Mouse (Mus musculus) CH12.LX (cell line): ENCODE results near the gene Tmem108. TPM values are rescaled to one million over a fixed set of nuclear protein-coding genes. Genes with fewer than 3 reads are reported as not detected.
A peak's percentile ranks its signal among the peaks of the same experiment; 100 is the strongest.

Experiments used
- DNase-seq: peaks from one replicate; pipeline ENCODE4 v3.0.0-alpha.2; 2013; ENCODE audit errors: extremely low read depth
- H3K27ac ChIP-seq: 2 replicates; pipeline ENCODE4 v1.5.1; 2012; ENCODE audit warnings: low read depth, mild to moderate bottlenecking, control low read depth, moderate library complexity; ENCODE audit not compliant: insufficient read depth
- H3K27me3 ChIP-seq: replicated peaks from 2 replicates; pipeline ENCODE3; 2012; ENCODE audit warnings: inconsistent platforms
- H3K36me3 ChIP-seq, 2 experiments: replicated peaks in 1 of 2; 2 replicates each; pipeline versions ENCODE3 to v1.6.1; 2012; ENCODE audit warnings: inconsistent platforms in 1 of 2, low read length in 1 of 2, mild to moderate bottlenecking in 1 of 2, mixed read lengths in 1 of 2, moderate library complexity in 1 of 2; ENCODE audit not compliant: control insufficient read depth in 1 of 2, insufficient read depth in 1 of 2
- H3K4me1 ChIP-seq, 2 experiments: 2 replicates each; pipeline ENCODE4 v1.6.1; 2012; ENCODE audit warnings: inconsistent platforms in 1 of 2, moderate library complexity in 1 of 2; ENCODE audit not compliant: insufficient read depth in 2 of 2, control insufficient read depth in 1 of 2
- H3K4me2 ChIP-seq: 2 replicates; pipeline ENCODE4 v1.6.1; 2012; ENCODE audit warnings: low read depth, mild to moderate bottlenecking, control low read depth; ENCODE audit not compliant: poor library complexity, insufficient read depth, severe bottlenecking
- H3K4me3 ChIP-seq, 3 experiments: fragments of 150-350 bp in 1 of 3; sonication (generic) in 1 of 3; replicated peaks in 1 of 3; 2 replicates each; pipeline versions ENCODE3 to v1.5.1; 2011 to 2012; ENCODE audit warnings: low read depth in 2 of 3, low read length in 2 of 3, mild to moderate bottlenecking in 2 of 3, moderate library complexity in 2 of 3, control low read depth in 1 of 3, improper control_type of control experiment in 1 of 3, inconsistent platforms in 1 of 3, mixed read lengths in 1 of 3; ENCODE audit not compliant: poor library complexity in 1 of 3
- H3K79me2 ChIP-seq: replicated peaks from 2 replicates; pipeline ENCODE4 v1.6.1; 2012; ENCODE audit warnings: mild to moderate bottlenecking, moderate library complexity; ENCODE audit not compliant: control insufficient read depth, poor library complexity, insufficient read depth, severe bottlenecking; ENCODE audit errors: extremely low read depth
- H3K9ac ChIP-seq: 2 replicates; pipeline ENCODE4 v1.6.1; 2012; ENCODE audit warnings: low read depth, mild to moderate bottlenecking, control low read depth, moderate library complexity; ENCODE audit not compliant: insufficient read depth
- H3K9me3 ChIP-seq: replicated peaks from 2 replicates; pipeline ENCODE3; 2012; ENCODE audit warnings: low read length, inconsistent platforms, mixed read lengths
- BHLHE40 ChIP-seq: IDR thresholded peaks from 2 replicates; pipeline ENCODE4 v1.6.1; 2011; ENCODE audit warnings: mild to moderate bottlenecking, low read depth, low read length, improper control_type of control experiment
- CHD1 ChIP-seq: IDR thresholded peaks from 2 replicates; pipeline ENCODE4 v1.6.1; 2012; ENCODE audit warnings: low read depth, low read length, improper control_type of control experiment, inconsistent platforms
- CHD2 ChIP-seq: IDR thresholded peaks from 2 replicates; pipeline ENCODE4 v1.6.1; 2011; ENCODE audit warnings: low read length, improper control_type of control experiment
- E2F4 ChIP-seq: IDR thresholded peaks from 2 replicates; pipeline ENCODE4 v1.6.1; 2011; ENCODE audit warnings: low read depth, low read length, improper control_type of control experiment; ENCODE audit not compliant: insufficient replicate concordance
- ETS1 ChIP-seq: conservative IDR thresholded peaks from 2 replicates; pipeline ENCODE4 v1.6.1; 2012; ENCODE audit warnings: low read depth, mild to moderate bottlenecking, inconsistent platforms, low read length, improper control_type of control experiment, moderate library complexity
- GABPA ChIP-seq: IDR thresholded peaks from 2 replicates; pipeline ENCODE4 v1.6.1; 2012; ENCODE audit warnings: low read depth, low read length, improper control_type of control experiment, inconsistent platforms; ENCODE audit not compliant: insufficient replicate concordance
- MAX ChIP-seq: IDR thresholded peaks from 2 replicates; pipeline ENCODE4 v1.6.1; 2011; ENCODE audit warnings: low read length, improper control_type of control experiment
- MAZ ChIP-seq: IDR thresholded peaks from 2 replicates; pipeline ENCODE4 v1.6.1; 2012; ENCODE audit warnings: low read depth, mild to moderate bottlenecking, inconsistent platforms, low read length, improper control_type of control experiment, moderate library complexity
- NELFE ChIP-seq: IDR thresholded peaks from 2 replicates; pipeline ENCODE4 v1.6.1; 2011; ENCODE audit warnings: low read depth, low read length, improper control_type of control experiment
- PAX5 ChIP-seq: IDR thresholded peaks from 2 replicates; pipeline ENCODE4 v1.6.1; 2012; ENCODE audit warnings: low read length, inconsistent platforms, mixed read lengths
- POLR2AphosphoS2 ChIP-seq: IDR thresholded peaks from 2 replicates; pipeline ENCODE4 v1.6.1; 2011; ENCODE audit warnings: low read depth, low read length, improper control_type of control experiment
- RAD21 ChIP-seq: IDR thresholded peaks from 2 replicates; pipeline ENCODE4 v1.6.1; 2011; ENCODE audit warnings: low read depth, mild to moderate bottlenecking, low read length, improper control_type of control experiment, moderate library complexity
- RCOR1 ChIP-seq: conservative IDR thresholded peaks from 2 replicates; pipeline ENCODE4 v1.6.1; 2012; ENCODE audit warnings: low read depth, mild to moderate bottlenecking, inconsistent platforms, low read length, improper control_type of control experiment
- SMC3 ChIP-seq: IDR thresholded peaks from 2 replicates; pipeline ENCODE4 v1.6.1; 2011; ENCODE audit warnings: low read depth, low read length, improper control_type of control experiment
- TBP ChIP-seq: conservative IDR thresholded peaks from 2 replicates; pipeline ENCODE4 v1.6.1; 2011; ENCODE audit warnings: low read depth, low read length, improper control_type of control experiment
- TCF12 ChIP-seq: IDR thresholded peaks from 2 replicates; pipeline ENCODE4 v1.6.1; 2014; ENCODE audit warnings: low read depth, mild to moderate bottlenecking, inconsistent platforms, low read length, improper control_type of control experiment
- USF2 ChIP-seq: conservative IDR thresholded peaks from 2 replicates; pipeline ENCODE4 v1.6.1; 2011; ENCODE audit warnings: low read depth, low read length, improper control_type of control experiment
- ZKSCAN1 ChIP-seq: IDR thresholded peaks from 2 replicates; pipeline ENCODE4 v1.6.1; 2012; ENCODE audit warnings: low read depth, inconsistent platforms, low read length, improper control_type of control experiment, borderline replicate concordance
- ZNF384 ChIP-seq: IDR thresholded peaks from 2 replicates; pipeline ENCODE4 v1.6.1; 2012; ENCODE audit warnings: low read depth, low read length, improper control_type of control experiment, inconsistent platforms
- dilution Hi-C: fragments of 300-500 bp; cut with MboI; formaldehyde crosslinking; loops from 2 replicates; pipeline ENCODE4 v1.14.3; 2020; ENCODE audit warnings: low sequenced_read_pairs; ENCODE audit not compliant: extremely low pct_unique_long_range_greater_than_20kb, extremely low pct_ligation_motif_present
- in situ Hi-C: fragments of 300-500 bp; cut with MboI; formaldehyde crosslinking; loops from 3 replicates; pipeline ENCODE4 v1.14.3; 2019; ENCODE audit warnings: low sequenced_read_pairs, low pct_ligation_motif_present, low pct_unique_long_range_greater_than_20kb, mixed read lengths
- polyA plus RNA-seq: library from polyadenylated mRNA; unstranded; fragments of >175 nt; gene quantifications from 2 replicates; pipeline ENCODE4 v1.2.1, GENCODE M21; 2012; ENCODE audit warnings: low read depth; ENCODE audit not compliant: insufficient read length
- total RNA-seq, 2 experiments: library from RNA; depleted of rRNA; stranded (reverse); fragments of 300-350 nt in 1 of 2; fragments of >200 nt in 1 of 2; gene quantifications; 2 replicates each; pipeline ENCODE4 v1.2.3; 2012 to 2014

Gene Tmem108
- total and polyA plus RNA-seq, 3 experiments = 0.04 to 0.13 (median 0.07) TPM

DNA sequence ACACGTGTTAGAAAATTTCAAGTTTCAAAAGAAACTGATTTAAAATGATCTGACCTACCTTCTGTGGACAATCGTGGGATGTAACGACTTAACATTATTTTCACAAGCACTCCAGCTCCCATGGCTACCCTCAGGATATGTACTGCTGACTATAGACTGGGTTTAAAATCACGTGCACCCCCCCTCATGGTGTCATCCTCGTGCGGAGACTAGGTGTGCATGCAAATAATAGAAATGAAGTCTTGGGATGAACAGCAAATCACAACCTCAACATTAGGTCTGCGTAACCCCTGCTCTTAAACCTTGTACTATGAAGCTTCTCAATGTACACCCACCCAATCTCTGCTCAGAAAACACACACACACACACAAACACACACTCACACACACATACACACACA lies 3.4 kb downstream of the Tmem108 start:
- no peak overlapping the region for H3K9ac ChIP-seq
- no peak for DNase-seq
- H3K27me3 ChIP-seq = peaks cover 24% of the 10 kb centered on the region
- no peak overlapping the region for H3K4me3 ChIP-seq
- H3K4me2 ChIP-seq = no peak overlapping the region
- H3K36me3 ChIP-seq = no peaks in the 10 kb centered on the region
- in situ Hi-C loops (loop anchor here (5.0 to 10.0 kb wide), 3 partner anchors 136 to 263 kb away; no protein-coding TSS in a partner anchor), dilution Hi-C loops (no loop called here)
- H3K4me1 ChIP-seq = no peaks in the 10 kb centered on the region; a peak in 1 of 4 replicates
- TF ChIP-seq RAD21 (no peak), ZNF384 (no peak), BHLHE40 (0 out of 2 replicates have a peak, but pooled peaks have one; percentile 14), NELFE (no peak), ETS1 (no peak), RCOR1 (no peak)
- peaks cover 6% of the 10 kb centered on the region for H3K9me3 ChIP-seq
- H3K27ac ChIP-seq = no peak overlapping the region
- H3K79me2 ChIP-seq = no peaks in the 10 kb centered on the region

DNA sequence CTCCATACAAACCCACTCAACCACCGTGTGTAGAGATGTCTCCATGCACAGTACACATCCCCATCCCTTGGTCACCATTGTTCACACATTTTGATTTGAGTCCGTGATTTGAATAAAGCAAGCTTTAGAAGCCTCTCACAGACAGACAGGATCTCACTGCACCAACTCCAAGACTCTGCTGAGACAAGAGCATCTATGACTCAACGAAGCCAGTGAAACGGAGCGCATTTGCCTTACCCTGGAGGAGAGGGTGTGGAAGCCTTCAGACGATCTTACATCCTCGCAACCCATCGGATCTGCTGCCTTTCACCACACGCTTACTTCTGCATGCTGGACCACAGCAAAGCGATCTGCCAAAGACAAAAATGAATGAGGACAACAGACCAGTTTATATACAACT lies 9.0 kb downstream of the Tmem108 start:
- in situ Hi-C loops (loop anchor here (10.0 kb wide), 2 partner anchors 242 to 258 kb away; no protein-coding TSS in a partner anchor), dilution Hi-C loops (no loop called here)
- H3K4me2 ChIP-seq = no peak overlapping the region

DNA sequence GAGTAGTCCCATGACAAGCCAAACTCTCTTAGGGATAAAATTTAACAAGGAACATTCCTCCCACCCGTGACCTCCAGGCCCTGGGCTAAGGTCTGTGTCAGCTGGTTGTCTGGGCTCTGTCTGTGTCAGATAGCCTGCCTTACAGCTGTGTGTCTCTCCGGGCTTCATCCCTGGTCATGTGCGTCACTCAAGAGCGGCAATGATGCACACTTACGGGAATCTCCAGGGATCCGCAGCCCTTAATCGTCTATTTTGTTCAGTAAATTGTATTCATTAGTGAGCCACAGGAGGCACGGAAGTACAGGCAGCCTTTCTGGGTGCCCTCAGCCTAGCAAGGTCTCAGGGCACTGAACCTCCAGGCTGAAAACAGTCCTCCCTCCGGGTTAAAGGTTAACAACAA lies 10.1 kb downstream of the Tmem108 start:
- H3K36me3 ChIP-seq = no peaks in the 10 kb centered on the region
- in situ Hi-C loops = loop anchor here (10.0 kb wide), 2 partner anchors 243 to 257 kb away; no protein-coding TSS in a partner anchor
- TF ChIP-seq RAD21 (no peak), MAX (no peak), PAX5 (no peak), RCOR1 (no peak)
- TF ChIP-seq, all 38 proteins: peak for 0
- Histone ChIP-seq H3K4me3 (no peak overlapping the region), H3K9ac (no peak overlapping the region), H3K79me2 (no peaks in the 10 kb centered on the region), H3K4me2 (no peak overlapping the region), H3K9me3 (no peaks in the 10 kb centered on the region), H3K27ac (no peak overlapping the region), H3K27me3 (peaks cover 55% of the 10 kb centered on the region), H3K4me1 (no peaks in the 10 kb centered on the region)
- dilution Hi-C loops = no loop called here
- no peak for DNase-seq

More for the DNA sequence above, 9.0 kb downstream of the Tmem108 start:
- no peaks in the 10 kb centered on the region for H3K4me1 ChIP-seq
- no peak for TF ChIP-seq TCF12
- no peak for TF ChIP-seq RCOR1
- no peak for TF ChIP-seq MAZ
- TF ChIP-seq TBP = no peak
- TF ChIP-seq MAX = no peak
- no peak for TF ChIP-seq SMC3
- TF ChIP-seq GABPA = no peak
- TF ChIP-seq CHD1 = no peak
- TF ChIP-seq ZKSCAN1 = no peak
- TF ChIP-seq CHD2 = no peak
- TF ChIP-seq USF2 = no peak
- no peak for TF ChIP-seq POLR2AphosphoS2
- no peak for TF ChIP-seq BHLHE40
- no peak for TF ChIP-seq E2F4
- peaks cover 46% of the 10 kb centered on the region for H3K27me3 ChIP-seq
- H3K9ac ChIP-seq = no peak overlapping the region
- H3K9me3 ChIP-seq = no peaks in the 10 kb centered on the region
- no peaks in the 10 kb centered on the region for H3K79me2 ChIP-seq
- no peak overlapping the region for H3K27ac ChIP-seq
- H3K4me3 ChIP-seq = no peak overlapping the region
- no peaks in the 10 kb centered on the region for H3K36me3 ChIP-seq
- no peak for DNase-seq
